Mouse (Mus musculus) layer of hippocampus, adult 2 months (tissue): ENCODE data around the gene 1700012B07Rik. TPM values are rescaled to one million over a fixed set of nuclear protein-coding genes. Genes with fewer than 3 reads are reported as not detected.

Experiments
- DNase-seq, 2 experiments: peaks; one replicate each; pipeline ENCODE4 v3.0.0; 2022; ENCODE audit warnings: low spot score in 2 of 2
- H3K27ac ChIP-seq: fragments of 200-600 bp; 2 replicates; pipeline ENCODE4 v1.8.1; 2022
- H3K4me3 ChIP-seq: fragments of 200-600 bp; 2 replicates; pipeline ENCODE4 v1.8.1; 2022; ENCODE audit warnings: mild to moderate bottlenecking
- CTCF ChIP-seq: fragments of 200-600 bp; conservative IDR thresholded peaks from 2 replicates; pipeline ENCODE4 v1.8.1; 2022; ENCODE audit warnings: antibody characterized with exemption, mild to moderate bottlenecking, moderate library complexity
- long read RNA-seq, 2 experiments: library from polyadenylated mRNA; stranded (forward); transcript quantifications; one replicate each; pipeline ENCODE4 v2.0.0; 2021; ENCODE audit warnings: borderline mapping rate in 2 of 2
- total RNA-seq, 2 experiments: library from RNA; stranded (reverse); gene quantifications; 2 replicates each; pipeline ENCODE4 v1.2.3; 2021

The 1700012B07Rik gene
- total RNA-seq = not detected
- long read RNA-seq, experiment 1 = 0 reads
- long read RNA-seq, experiment 2 = 0 reads

DNA sequence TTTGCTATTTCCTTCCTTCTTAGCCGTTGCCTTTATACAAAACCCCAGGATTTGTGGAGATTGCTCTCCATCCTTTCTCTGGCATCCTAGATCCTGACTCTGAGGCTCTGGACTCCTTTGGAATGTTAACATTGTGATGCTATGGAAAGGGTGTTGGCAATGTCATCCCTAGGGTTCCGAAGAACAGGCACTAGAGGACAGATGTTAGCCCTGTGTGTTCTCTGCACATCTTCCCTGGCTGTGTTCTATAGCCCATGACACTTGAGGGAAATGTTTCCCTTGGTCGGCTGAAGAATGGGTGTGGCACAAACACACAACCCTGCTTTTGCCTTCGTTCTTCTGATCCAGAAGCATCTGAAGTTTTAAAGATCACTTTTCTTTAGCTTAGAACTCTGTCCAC is at the start of gene 1700012B07Rik:
Gene 1700012B07Rik (minus strand): TSS at position 101 of the 400 bp plus-strand sequence.
- no peak for DNase-seq
- TF ChIP-seq CTCF = no peak
- H3K4me3 ChIP-seq = no peak within 1 kb of the TSS
- H3K27ac ChIP-seq = no peak within 1 kb of the TSS

DNA sequence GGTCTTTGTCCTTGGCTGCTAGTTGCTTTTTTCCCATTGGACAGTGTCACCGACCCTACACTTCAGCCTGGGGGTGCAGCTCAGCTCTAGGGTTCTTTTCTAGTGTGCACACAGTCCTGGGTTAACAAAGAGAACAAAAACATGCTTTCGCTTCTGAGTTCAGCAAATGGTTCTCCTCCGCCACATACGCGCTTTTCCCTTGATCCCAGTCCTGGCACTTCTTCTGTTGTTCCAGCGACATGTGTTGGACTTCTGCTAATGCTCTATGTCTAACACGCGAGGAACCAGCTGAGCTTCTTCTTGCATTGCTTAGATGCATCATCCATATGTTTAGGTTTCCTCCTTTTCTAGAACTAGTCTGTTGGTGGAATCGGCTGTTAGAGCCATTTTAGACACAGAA is 48.9 kb upstream of the 1700012B07Rik start:
- no peak for TF ChIP-seq CTCF
- DNase-seq = peak in 1 of 2 experiments; percentile 16
- Histone ChIP-seq H3K27ac (no peak overlapping the region), H3K4me3 (no peak overlapping the region)

DNA sequence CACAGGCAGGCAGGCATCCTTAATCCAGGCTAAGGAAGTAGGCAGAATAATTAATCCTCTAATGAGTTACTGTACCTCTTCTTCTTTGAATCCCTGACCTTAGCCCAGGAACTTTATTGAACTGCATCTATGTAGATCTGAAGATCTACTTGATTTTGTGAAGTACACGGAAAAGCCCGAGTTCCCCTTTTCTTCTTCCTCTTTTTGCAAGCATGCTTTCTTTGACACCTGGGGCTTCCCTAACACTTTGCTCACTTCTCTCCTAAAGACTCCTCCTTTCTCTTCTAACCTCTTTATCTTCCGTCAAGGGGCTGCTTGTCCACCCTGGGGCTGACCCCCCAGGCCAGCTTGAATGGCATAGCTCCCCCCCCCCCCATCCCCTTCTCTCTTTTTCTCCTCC is 48.0 kb upstream of the 1700012B07Rik start:
- no peak for TF ChIP-seq CTCF
- Histone ChIP-seq H3K27ac (no peak overlapping the region), H3K4me3 (no peak overlapping the region)
- no peak for DNase-seq

DNA sequence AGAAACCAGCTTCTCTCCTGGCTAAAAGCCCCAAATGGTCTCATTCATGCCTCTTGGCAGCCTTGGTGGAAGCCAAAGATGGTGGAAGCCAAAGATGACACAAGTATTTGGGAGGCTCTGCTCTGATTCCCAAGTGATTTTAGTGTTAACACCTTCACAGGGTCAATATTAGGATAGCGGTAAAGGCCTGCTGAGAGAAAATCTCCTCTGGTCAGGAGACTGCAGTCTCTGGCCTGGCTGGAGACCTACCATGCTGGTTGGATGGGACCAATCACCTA is 47.6 kb upstream of the 1700012B07Rik start:
- no peak overlapping the region for H3K27ac ChIP-seq
- DNase-seq = no peak
- TF ChIP-seq CTCF = no peak
- no peak overlapping the region for H3K4me3 ChIP-seq

DNA sequence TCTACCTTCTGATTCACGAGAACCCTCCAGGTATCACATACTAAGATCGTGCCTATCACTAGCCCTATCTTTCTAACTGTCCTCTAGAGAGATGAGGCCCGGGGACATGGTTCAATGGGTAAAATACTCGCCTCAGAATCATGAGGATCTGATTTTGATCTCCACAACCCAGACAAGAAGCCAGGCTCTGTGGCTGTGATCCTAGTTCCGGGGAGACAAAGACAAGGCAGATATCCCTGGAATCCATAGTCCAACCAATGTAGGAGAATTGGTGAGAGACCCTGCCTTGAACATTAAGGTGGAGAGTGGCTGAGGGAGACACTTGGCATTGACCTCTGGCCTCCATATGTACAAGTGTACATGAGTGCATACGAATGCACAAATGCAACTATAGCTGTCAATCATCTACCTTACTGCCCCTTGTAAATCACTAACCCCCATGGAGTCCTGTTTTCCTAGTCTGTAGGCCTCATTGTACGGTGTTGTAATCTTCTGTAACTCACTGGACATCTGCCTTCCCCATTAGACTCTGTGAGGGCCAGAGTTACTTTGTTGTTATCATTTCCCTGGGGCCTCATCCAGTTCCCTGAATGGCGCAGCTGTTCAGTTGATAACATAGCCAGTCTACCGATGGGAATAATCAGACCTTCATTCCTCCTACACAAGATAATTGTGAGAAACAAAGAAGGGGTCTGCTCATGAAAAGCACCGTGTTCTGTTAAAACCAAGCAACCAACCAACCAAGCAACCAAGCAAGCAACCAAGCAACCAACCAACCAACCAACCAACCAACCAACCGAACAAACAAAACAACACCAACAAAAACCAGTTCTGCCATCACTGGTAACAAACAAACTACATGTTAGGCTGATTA is 47.0 kb upstream of the 1700012B07Rik start:
- no peak for TF ChIP-seq CTCF
- H3K27ac ChIP-seq = no peak overlapping the region

DNA sequence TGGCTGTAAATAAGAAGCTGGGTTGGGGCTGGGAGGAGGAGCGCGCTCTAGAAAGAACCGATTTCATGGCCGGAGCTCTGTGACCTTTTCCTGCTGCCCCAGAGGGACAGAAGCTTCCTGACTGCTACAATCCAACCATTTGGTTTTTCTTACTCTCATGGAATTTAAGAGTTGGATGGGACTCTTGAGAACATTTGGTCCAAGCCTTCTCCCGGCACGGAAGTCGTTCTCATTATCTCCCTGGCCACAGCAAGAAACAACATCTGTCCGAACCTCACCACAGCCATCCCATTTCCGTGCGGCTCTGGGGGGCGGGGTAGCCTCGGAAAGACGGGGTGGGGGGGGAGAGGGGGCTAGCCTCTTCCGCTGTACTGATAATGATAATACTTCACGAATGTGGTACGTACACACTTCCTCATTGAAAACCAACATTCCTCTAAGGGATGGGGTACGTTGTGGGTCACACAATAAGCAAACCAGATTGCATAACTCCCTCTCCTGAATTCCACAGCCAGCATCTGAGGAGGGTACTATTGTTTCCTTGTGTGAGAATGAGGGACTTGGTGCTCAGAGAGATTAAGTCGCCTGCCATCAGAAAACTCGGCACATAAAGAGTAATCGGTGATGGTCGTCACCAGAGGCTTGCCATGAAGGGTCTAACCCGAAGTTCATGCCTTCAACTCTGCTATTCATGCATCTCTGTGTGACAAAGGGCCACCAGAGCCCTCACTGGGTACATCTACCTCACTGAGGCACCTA is 46.2 kb upstream of the 1700012B07Rik start:
- Histone ChIP-seq H3K4me3 (no peak overlapping the region), H3K27ac (no peak overlapping the region)
- TF ChIP-seq CTCF = no peak
- no peak for DNase-seq

More for the DNA sequence above, 47.0 kb upstream of the 1700012B07Rik start:
- DNase-seq = no peak
- no peak overlapping the region for H3K4me3 ChIP-seq

DNA sequence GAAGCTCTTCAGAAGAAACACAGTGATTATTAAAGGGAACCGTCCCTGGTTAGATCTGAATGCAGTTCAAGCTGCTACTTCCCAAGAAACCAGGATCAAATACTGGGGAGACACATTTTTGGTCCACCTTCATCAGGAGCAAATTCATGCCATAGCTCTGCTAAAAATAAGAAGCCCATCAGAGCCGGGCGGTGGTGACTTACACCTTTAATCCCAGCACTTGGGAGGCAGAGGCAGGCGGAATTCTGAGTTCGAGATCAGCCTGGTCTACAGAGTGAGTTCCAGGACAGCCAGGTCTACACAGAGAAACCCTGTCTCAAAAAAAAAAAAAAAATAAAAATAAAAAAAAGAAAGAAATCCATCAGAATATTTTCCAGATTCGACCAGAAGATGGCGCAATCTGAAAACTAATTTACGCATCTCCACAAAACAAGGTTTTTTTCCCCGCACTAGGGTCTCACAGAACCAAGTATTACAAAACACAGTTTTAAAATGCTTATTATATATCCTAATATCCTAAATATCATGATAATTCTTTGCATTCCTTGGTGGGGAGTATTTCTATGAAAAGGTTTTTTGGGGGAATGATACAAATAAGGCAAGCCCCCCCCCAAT is 45.4 kb upstream of the 1700012B07Rik start:
- peak in 1 of 2 experiments; percentile 52 for DNase-seq

DNA sequence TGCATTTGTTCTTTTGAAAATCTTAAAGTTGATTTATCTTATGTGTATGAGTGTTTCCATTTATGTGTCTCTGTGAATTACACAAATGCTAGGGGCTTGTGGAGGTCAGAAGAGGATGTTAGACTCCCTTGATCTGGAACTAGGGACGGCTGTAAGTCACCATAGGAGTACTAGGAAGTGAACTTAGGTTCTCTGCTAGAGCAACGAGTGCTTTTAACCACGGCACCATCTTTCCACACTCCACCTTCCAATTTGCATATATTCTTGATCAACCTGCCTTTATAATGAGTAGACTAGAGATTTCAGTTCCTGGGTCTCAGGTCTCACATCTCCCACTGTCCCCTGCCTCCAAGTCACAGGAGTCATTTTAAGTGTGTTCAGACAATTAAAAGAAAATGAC is 44.8 kb upstream of the 1700012B07Rik start:
- Histone ChIP-seq H3K27ac (no peak overlapping the region), H3K4me3 (no peak overlapping the region)
- DNase-seq = no peak
- no peak for TF ChIP-seq CTCF

More for the DNA sequence above, 45.4 kb upstream of the 1700012B07Rik start:
- Histone ChIP-seq H3K4me3 (no peak overlapping the region), H3K27ac (no peak overlapping the region)
- TF ChIP-seq CTCF = peak; percentile 78

DNA sequence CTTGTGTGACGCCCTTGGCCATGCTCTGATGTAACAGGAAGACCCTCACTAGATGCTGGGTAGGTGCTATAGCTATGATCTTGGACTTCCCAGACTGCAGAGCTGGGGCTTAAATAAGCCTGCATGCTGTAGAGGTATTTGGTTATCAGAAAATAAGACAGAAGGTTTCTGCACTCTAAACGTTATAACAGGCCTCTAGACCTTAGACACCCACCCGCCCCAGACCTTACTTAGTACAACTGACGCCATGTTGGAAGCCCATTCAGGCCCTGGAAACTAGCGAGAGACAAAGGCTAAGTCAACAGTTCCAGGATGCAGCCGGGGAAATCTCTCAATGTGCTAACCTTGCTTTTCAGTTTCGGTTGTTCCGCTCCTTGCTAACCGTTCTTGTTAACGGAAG is 44.2 kb upstream of the 1700012B07Rik start:
- DNase-seq = no peak
- H3K4me3 ChIP-seq = no peak overlapping the region
- H3K27ac ChIP-seq = no peak overlapping the region
- no peak for TF ChIP-seq CTCF

DNA sequence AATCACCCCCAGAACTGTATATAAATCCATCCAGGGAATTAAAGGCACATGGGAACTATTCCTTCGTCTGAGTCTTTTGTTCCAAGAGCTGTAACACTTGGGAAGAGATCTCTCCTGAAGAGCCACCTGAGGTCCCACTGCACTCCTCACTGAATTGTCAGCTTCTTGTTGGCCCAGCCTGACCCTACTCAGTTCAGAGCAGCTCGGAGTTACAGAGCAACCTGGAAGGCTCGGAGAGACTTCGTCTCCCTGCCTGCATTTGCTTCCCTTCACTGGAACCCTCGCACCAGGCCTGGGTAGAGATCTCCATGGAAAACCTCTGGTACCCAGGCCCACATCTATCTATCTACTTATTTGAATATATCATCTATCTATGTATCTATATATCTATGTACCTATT is 40.0 kb upstream of the 1700012B07Rik start:
- no peak overlapping the region for H3K4me3 ChIP-seq
- H3K27ac ChIP-seq = no peak overlapping the region
- no peak for DNase-seq
- no peak for TF ChIP-seq CTCF

DNA sequence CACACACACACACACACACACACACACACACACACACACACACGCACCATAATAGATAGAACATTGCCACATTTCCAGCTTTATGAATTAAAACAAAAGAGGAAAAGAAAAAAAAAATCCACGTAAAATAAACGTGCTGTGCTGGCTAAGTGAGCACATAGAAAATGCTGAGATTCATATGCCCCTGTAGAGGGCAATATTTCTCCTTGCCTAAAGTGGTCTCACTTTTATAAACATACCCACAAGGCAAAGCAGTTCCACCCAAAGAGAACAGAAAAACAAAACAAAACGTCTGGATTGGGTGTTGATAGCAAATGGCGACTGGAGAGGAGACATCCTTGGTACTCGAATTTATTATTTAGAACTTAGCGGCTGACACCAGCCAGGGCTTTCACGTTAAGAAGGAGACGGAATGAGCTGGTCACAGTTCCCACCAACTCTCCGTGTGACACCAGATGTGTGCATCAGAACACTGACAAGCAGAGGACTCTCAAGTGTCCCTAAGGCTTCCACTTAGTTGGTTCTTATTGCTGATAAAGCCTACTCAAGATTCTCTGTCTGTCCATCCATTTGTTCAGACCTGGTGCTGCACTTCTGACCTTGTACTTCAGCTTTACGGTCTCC is 38.8 kb upstream of the 1700012B07Rik start:
- Histone ChIP-seq H3K27ac (no peak overlapping the region), H3K4me3 (no peak overlapping the region)
- TF ChIP-seq CTCF = peak; percentile 49
- no peak for DNase-seq

DNA sequence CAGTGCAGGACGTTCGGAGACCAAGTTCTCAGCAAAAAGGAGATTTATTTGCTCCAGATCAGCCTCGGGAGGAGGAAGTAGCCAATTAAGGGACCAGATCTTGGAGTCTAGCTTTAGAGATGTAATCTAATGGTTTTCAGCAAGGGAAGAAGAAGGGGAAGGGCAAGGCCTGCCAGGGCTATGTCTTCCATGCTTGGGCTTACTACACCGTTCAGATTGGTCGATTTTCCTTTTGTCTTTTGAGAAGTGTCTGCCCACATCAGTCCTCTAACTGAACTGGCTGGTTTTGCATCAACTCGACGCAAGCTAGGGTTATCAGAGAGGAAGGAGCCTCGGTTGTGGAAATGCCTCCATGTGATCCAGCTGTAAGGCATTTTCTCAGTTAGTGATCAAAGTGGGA is 37.7 kb upstream of the 1700012B07Rik start:
- H3K27ac ChIP-seq = no peak overlapping the region
- DNase-seq = no peak
- no peak for TF ChIP-seq CTCF
- no peak overlapping the region for H3K4me3 ChIP-seq

DNA sequence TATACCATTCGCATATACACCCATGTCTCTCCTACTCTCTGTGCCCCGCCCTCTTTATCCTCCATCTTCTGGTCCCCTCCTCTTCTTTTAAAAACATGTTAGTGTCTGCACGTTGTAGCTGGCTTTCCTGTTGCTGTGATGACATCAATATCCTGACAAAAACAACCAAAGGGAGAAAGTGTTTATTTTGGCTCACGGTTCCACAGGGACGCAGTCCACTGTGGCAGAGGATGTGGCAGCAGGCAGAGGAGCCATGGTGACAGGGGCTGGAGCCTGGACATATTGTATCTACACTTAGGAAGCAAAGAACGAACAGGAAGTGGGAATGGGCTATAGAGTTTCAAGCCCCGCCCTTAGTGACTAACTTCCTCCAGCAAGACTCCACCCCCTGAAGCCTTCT is 36.1 kb upstream of the 1700012B07Rik start:
- Histone ChIP-seq H3K27ac (no peak overlapping the region), H3K4me3 (no peak overlapping the region)
- no peak for TF ChIP-seq CTCF
- DNase-seq = no peak
